Mouse (Mus musculus) MEL (cell line): ENCODE measurements at regions not wholly inside any gene's neighbourhood (a gene's known extent, or its start where the extent isn't known, plus 50 kb on each side); places are given as distances from the start of the nearest gene placed in this dataset.

ENCODE experiments used
- DNase-seq: peaks from one replicate; pipeline ENCODE4 v3.0.0; 2011; ENCODE audit warnings: low read depth, low spot score
- H3K27ac ChIP-seq: 2 replicates; pipeline ENCODE4 v1.5.1; 2012; ENCODE audit warnings: low read depth, mild to moderate bottlenecking, control low read depth, low read length, moderate library complexity; ENCODE audit not compliant: control insufficient read depth
- H3K27me3 ChIP-seq, 2 experiments: fragments of 150-350 bp in 1 of 2; sonication (generic) in 1 of 2; 2 replicates each; pipeline ENCODE4 v1.6.1; 2012; ENCODE audit warnings: low read length in 2 of 2, mild to moderate bottlenecking in 2 of 2, improper control_type of control experiment in 1 of 2, moderate library complexity in 1 of 2; ENCODE audit not compliant: insufficient read depth in 2 of 2, control insufficient read depth in 1 of 2
- H3K36me3 ChIP-seq, 2 experiments: 2 replicates each; pipeline ENCODE4 v1.6.1; 2012 to 2014; ENCODE audit warnings: low read length in 2 of 2, improper control_type of control experiment in 1 of 2, inconsistent platforms in 1 of 2, mild to moderate bottlenecking in 1 of 2; ENCODE audit not compliant: insufficient read depth in 2 of 2, control insufficient read depth in 1 of 2
- H3K4me1 ChIP-seq, 2 experiments: fragments of 150-350 bp in 1 of 2; sonication (generic) in 1 of 2; 2 replicates each; pipeline ENCODE4 v1.6.1; 2012; ENCODE audit warnings: low read length in 2 of 2, improper control_type of control experiment in 1 of 2, mild to moderate bottlenecking in 1 of 2; ENCODE audit not compliant: insufficient read depth in 2 of 2, control insufficient read depth in 1 of 2
- H3K4me3 ChIP-seq, 2 experiments: fragments of 150-350 bp in 1 of 2; sonication (generic) in 1 of 2; 2 replicates each; pipeline ENCODE4 v1.5.1; 2012; ENCODE audit warnings: low read depth in 2 of 2, low read length in 2 of 2, mild to moderate bottlenecking in 2 of 2, moderate library complexity in 2 of 2, control low read depth in 1 of 2, improper control_type of control experiment in 1 of 2; ENCODE audit not compliant: control insufficient read depth in 1 of 2, insufficient read depth in 1 of 2
- H3K79me2 ChIP-seq: 2 replicates; pipeline ENCODE4 v1.6.1; 2012; ENCODE audit warnings: mild to moderate bottlenecking, low read length, moderate library complexity; ENCODE audit not compliant: control insufficient read depth, poor library complexity, insufficient read depth
- H3K9ac ChIP-seq: 2 replicates; pipeline ENCODE4 v1.6.1; 2012; ENCODE audit warnings: low read depth, mild to moderate bottlenecking, control low read depth, low read length, moderate library complexity; ENCODE audit not compliant: control insufficient read depth, poor library complexity, severe bottlenecking
- H3K9me3 ChIP-seq: fragments of 150-350 bp; sonication (generic); replicated peaks from 2 replicates; pipeline ENCODE4 v1.6.1; 2012; ENCODE audit warnings: mild to moderate bottlenecking, low read length, improper control_type of control experiment, moderate library complexity; ENCODE audit not compliant: insufficient read depth
- BHLHE40 ChIP-seq: IDR thresholded peaks from 2 replicates; pipeline ENCODE4 v1.6.1; 2012; ENCODE audit warnings: low read depth, mild to moderate bottlenecking, inconsistent platforms, low read length, improper control_type of control experiment, borderline replicate concordance
- CTCF ChIP-seq, 3 experiments: IDR thresholded peaks in 2 of 3; conservative IDR thresholded peaks in 1 of 3; 2 replicates each; pipeline ENCODE4 v1.5.1; 2011 to 2012; ENCODE audit warnings: low read length in 3 of 3, low read depth in 2 of 3, mild to moderate bottlenecking in 2 of 3, improper control_type of control experiment in 1 of 3, inconsistent platforms in 1 of 3, mixed read lengths in 1 of 3, moderate library complexity in 1 of 3; ENCODE audit not compliant: control insufficient read depth in 1 of 3, insufficient read depth in 1 of 3, poor library complexity in 1 of 3, severe bottlenecking in 1 of 3
- E2F4 ChIP-seq: IDR thresholded peaks from 2 replicates; pipeline ENCODE4 v1.6.1; 2011; ENCODE audit warnings: low read depth, low read length, improper control_type of control experiment, borderline replicate concordance
- ELF1 ChIP-seq: IDR thresholded peaks from 2 replicates; pipeline ENCODE4 v1.6.1; 2014; ENCODE audit warnings: low read depth, mild to moderate bottlenecking, inconsistent platforms, low read length, improper control_type of control experiment, moderate library complexity
- EP300 ChIP-seq, 2 experiments: IDR thresholded peaks; 2 replicates each; pipeline ENCODE4 v1.6.1; 2011; ENCODE audit warnings: improper control_type of control experiment in 2 of 2, low read length in 2 of 2, low read depth in 1 of 2, mild to moderate bottlenecking in 1 of 2
- ETS1 ChIP-seq: IDR thresholded peaks from 2 replicates; pipeline ENCODE4 v1.6.1; 2012; ENCODE audit warnings: low read depth, mild to moderate bottlenecking, inconsistent platforms, low read length, improper control_type of control experiment, moderate library complexity
- GATA1 ChIP-seq: IDR thresholded peaks from 2 replicates; pipeline ENCODE4 v1.6.1; 2011; ENCODE audit warnings: low read depth, low read length, improper control_type of control experiment
- HCFC1 ChIP-seq: IDR thresholded peaks from 2 replicates; pipeline ENCODE4 v1.6.1; 2012; ENCODE audit warnings: low read depth, mild to moderate bottlenecking, inconsistent platforms, low read length, improper control_type of control experiment, moderate library complexity
- MAFK ChIP-seq: IDR thresholded peaks from 2 replicates; pipeline ENCODE4 v1.6.1; 2011; ENCODE audit warnings: low read depth, mild to moderate bottlenecking, low read length, improper control_type of control experiment, borderline replicate concordance
- MAX ChIP-seq: IDR thresholded peaks from 2 replicates; pipeline ENCODE4 v1.6.1; 2011; ENCODE audit warnings: low read length, improper control_type of control experiment
- MAZ ChIP-seq: IDR thresholded peaks from 2 replicates; pipeline ENCODE4 v1.6.1; 2012; ENCODE audit warnings: low read depth, mild to moderate bottlenecking, inconsistent platforms, low read length, improper control_type of control experiment
- MEF2A ChIP-seq: IDR thresholded peaks from 2 replicates; pipeline ENCODE4 v1.6.1; 2014; ENCODE audit warnings: low read depth, mild to moderate bottlenecking, inconsistent platforms, low read length, improper control_type of control experiment; ENCODE audit not compliant: poor library complexity, insufficient replicate concordance, severe bottlenecking; ENCODE audit errors: extremely low read depth
- MYB ChIP-seq: IDR thresholded peaks from 2 replicates; pipeline ENCODE4 v1.6.1; 2011; ENCODE audit warnings: mild to moderate bottlenecking, low read depth, low read length, improper control_type of control experiment
- MYC ChIP-seq: IDR thresholded peaks from 2 replicates; pipeline ENCODE4 v1.6.1; 2011; ENCODE audit warnings: low read depth, mild to moderate bottlenecking, low read length, improper control_type of control experiment, moderate library complexity
- POLR2A ChIP-seq, 2 experiments: IDR thresholded peaks; 2 replicates each; pipeline ENCODE4 v1.6.1; 2011 to 2012; ENCODE audit warnings: low read length in 2 of 2, mild to moderate bottlenecking in 2 of 2, control low read depth in 1 of 2, improper control_type of control experiment in 1 of 2, low read depth in 1 of 2, moderate library complexity in 1 of 2; ENCODE audit not compliant: control insufficient read depth in 1 of 2, insufficient read depth in 1 of 2, poor library complexity in 1 of 2
- POLR2AphosphoS2 ChIP-seq: IDR thresholded peaks from 2 replicates; pipeline ENCODE4 v1.6.1; 2011; ENCODE audit warnings: low read length, improper control_type of control experiment
- POLR2AphosphoS5 ChIP-seq: IDR thresholded peaks from 2 replicates; pipeline ENCODE4 v1.6.1; 2012; ENCODE audit warnings: low read depth, borderline replicate concordance, mild to moderate bottlenecking, inconsistent platforms, low read length, moderate library complexity, mixed read lengths
- RAD21 ChIP-seq: IDR thresholded peaks from 2 replicates; pipeline ENCODE4 v1.6.1; 2011; ENCODE audit warnings: mild to moderate bottlenecking, low read depth, low read length, improper control_type of control experiment
- RCOR1 ChIP-seq: IDR thresholded peaks from 2 replicates; pipeline ENCODE4 v1.6.1; 2012; ENCODE audit warnings: low read depth, mild to moderate bottlenecking, inconsistent platforms, low read length, improper control_type of control experiment
- SIN3A ChIP-seq: IDR thresholded peaks from 2 replicates; pipeline ENCODE4 v1.6.1; 2012; ENCODE audit warnings: low read length, improper control_type of control experiment, inconsistent platforms
- TCF12 ChIP-seq: IDR thresholded peaks from 2 replicates; pipeline ENCODE4 v1.6.1; 2014; ENCODE audit warnings: low read depth, mild to moderate bottlenecking, inconsistent platforms, low read length, improper control_type of control experiment, moderate library complexity
- UBTF ChIP-seq: IDR thresholded peaks from 2 replicates; pipeline ENCODE4 v1.6.1; 2012; ENCODE audit warnings: low read depth, mild to moderate bottlenecking, inconsistent platforms, low read length, improper control_type of control experiment, moderate library complexity, borderline replicate concordance; ENCODE audit not compliant: insufficient read depth
- USF2 ChIP-seq, 2 experiments: IDR thresholded peaks; 2 replicates each; pipeline ENCODE4 v1.6.1; 2011 to 2012; ENCODE audit warnings: improper control_type of control experiment in 2 of 2, low read length in 2 of 2, borderline replicate concordance in 1 of 2, inconsistent platforms in 1 of 2, low read depth in 1 of 2, mild to moderate bottlenecking in 1 of 2; ENCODE audit not compliant: insufficient read depth in 1 of 2
- ZC3H11A ChIP-seq: IDR thresholded peaks from 2 replicates; pipeline ENCODE4 v1.6.1; 2012; ENCODE audit warnings: low read depth, mild to moderate bottlenecking, inconsistent platforms, low read length, improper control_type of control experiment
- ZNF384 ChIP-seq: IDR thresholded peaks from 2 replicates; pipeline ENCODE4 v1.6.1; 2012; ENCODE audit warnings: low read depth, mild to moderate bottlenecking, inconsistent platforms, low read length, improper control_type of control experiment

GRCm38 (mm10) chr2:108660697-108661388 is 619.7 kb upstream of the Kif18a start:
- Histone ChIP-seq H3K9me3 (no peaks in the 10 kb centered on the region), H3K4me3 (no peak overlapping the region), H3K4me1 (no peaks in the 10 kb centered on the region), H3K79me2 (no peaks in the 10 kb centered on the region), H3K36me3 (no peaks in the 10 kb centered on the region), H3K9ac (no peak overlapping the region), H3K27ac (no peak overlapping the region), H3K27me3 (no peaks in the 10 kb centered on the region)
- no peak for TF ChIP-seq UBTF
- TF ChIP-seq MAX, result no peak
- DNase-seq, result peak; percentile 17

- no peaks in the 10 kb centered on the region for H3K9me3 ChIP-seq
These were observed 602.7 kb upstream of the Kif18a start for GRCm38 (mm10) chr2:108677777-108678380.

GRCm38 (mm10) chr2:108681574-108681973 is 599.0 kb upstream of the Kif18a start:
- Histone ChIP-seq H3K27me3 (no peaks in the 10 kb centered on the region), H3K79me2 (no peaks in the 10 kb centered on the region), H3K4me1 (peaks cover 3 to 5% of the 10 kb centered on the region in 2 experiments; a peak in 3 of 4 replicates), H3K9ac (no peak overlapping the region), H3K4me3 (no peak overlapping the region), H3K9me3 (no peaks in the 10 kb centered on the region), H3K36me3 (peaks cover 0 to 11% of the 10 kb centered on the region in 2 experiments; a peak in 2 of 4 replicates), H3K27ac (no peak overlapping the region)
- peak; percentile 42 for DNase-seq
- TF ChIP-seq UBTF (no peak), SIN3A (0 out of 2 replicates have a peak, but pooled peaks have one; percentile 32), GATA1 (peak; percentile 79), RCOR1 (peak; percentile 72), ETS1 (peak; percentile 51; the same call in 1 of the 2 replicates), EP300 (IDR thresholded peaks at IDR 0.05; ENCODE audit: low read depth in 1 of 2, low read length in 2 of 2) (peak; percentile 73 to 80; a peak in 3 of 4 replicates), ELF1 (0 out of 2 replicates have a peak, but pooled peaks have one; percentile 46), MEF2A (no peak), CTCF (IDR thresholded peaks at IDR 0.05 in 2 of 3, conservative IDR thresholded peaks at IDR 0.05 in 1 of 3; ENCODE audit: control insufficient read depth in 1 of 3, insufficient read depth in 1 of 3, low read depth in 2 of 3, low read length in 3 of 3, poor library complexity in 1 of 3, severe bottlenecking in 1 of 3) (no peak), POLR2AphosphoS5 (no peak), BHLHE40 (no peak), TCF12 (peak; percentile 54; the same call in 1 of the 2 replicates), HCFC1 (no peak), ZNF384 (peak; percentile 88)

More at GRCm38 (mm10) chr2:108677777-108678380, 602.7 kb upstream of the Kif18a start:
- Histone ChIP-seq H3K9ac (no peak overlapping the region), H3K36me3 (peaks cover 0 to 11% of the 10 kb centered on the region in 2 experiments; a peak in 2 of 4 replicates), H3K79me2 (no peaks in the 10 kb centered on the region), H3K27me3 (no peaks in the 10 kb centered on the region), H3K4me3 (no peak overlapping the region), H3K4me1 (peaks cover 3 to 5% of the 10 kb centered on the region in 2 experiments; a peak in 3 of 4 replicates), H3K27ac (no peak overlapping the region)
- TF ChIP-seq ELF1 (no peak), GATA1 (no peak), USF2 (IDR thresholded peaks at IDR 0.05; ENCODE audit: borderline replicate concordance in 1 of 2, insufficient read depth in 1 of 2, low read depth in 1 of 2, low read length in 2 of 2) (no peak), ZC3H11A (no peak), UBTF (no peak), POLR2A (IDR thresholded peaks at IDR 0.05; ENCODE audit: control insufficient read depth in 1 of 2, insufficient read depth in 1 of 2, low read depth in 1 of 2, low read length in 2 of 2, poor library complexity in 1 of 2) (no peak), POLR2AphosphoS2 (no peak), MAZ (no peak), ZNF384 (no peak), MAFK (no peak), BHLHE40 (no peak), MYC (no peak), SIN3A (no peak), MAX (no peak), ETS1 (no peak), RAD21 (no peak), E2F4 (no peak), RCOR1 (no peak), MYB (no peak)
- DNase-seq, result no peak
